Mouse (Mus musculus): ENCODE measurements around the gene Eif2b3. TPM values are rescaled to one million over a fixed set of nuclear protein-coding genes. Genes with fewer than 3 reads are reported as not detected.

The Eif2b3 gene
- 4.5 and 6.2 TPM in 2 replicates for polyA plus RNA-seq (2012)

DNA sequence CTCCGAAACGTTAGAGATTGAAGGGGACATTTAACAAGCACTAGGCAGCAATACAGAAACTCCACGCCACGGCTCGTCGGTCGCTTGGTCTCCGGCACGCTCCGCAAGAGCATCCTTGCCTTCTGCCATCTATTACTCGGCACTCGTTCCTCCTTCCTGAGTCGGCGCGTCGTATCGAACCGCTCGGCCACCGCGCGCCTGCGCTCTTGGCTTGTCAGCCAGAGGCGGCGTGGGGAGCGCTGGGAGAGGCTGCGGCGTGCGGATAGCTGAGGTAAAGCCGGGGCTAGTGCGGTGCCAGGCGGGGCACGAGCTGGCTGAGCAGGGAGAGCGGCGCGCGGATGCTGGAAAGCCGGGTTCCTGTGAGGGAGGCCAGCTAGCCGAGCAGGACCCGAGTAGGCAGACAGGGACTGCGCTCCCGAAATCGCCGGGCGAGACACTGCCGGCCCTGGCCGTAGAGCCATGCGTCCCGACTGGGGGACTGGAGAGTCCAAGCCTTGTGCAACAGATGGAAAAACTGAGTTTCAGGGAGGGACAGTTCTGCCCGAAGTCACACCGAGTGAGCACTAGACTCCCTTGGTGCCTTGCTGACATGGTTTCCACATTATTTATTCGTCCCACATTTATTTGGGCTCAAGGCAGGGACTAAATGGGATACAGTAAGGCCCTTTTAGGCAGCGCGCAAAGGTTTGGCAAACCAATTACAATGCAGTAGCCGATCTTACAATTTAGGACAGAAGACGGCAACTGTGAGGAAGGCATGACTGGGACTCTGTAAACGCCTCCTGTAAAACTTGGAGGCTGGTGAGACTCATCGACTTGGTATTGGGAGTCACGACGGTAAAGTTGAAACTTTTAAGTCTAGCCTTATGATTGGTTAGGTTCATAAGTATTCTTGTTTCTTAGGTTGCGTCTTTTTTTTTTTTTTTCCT lies at the start of gene Eif2b3:
Eif2b3 (plus strand) TSS at position 197 of the 929 bp plus-strand sequence.
- no peak for TF ChIP-seq GATA1 (IDR thresholded peaks at IDR 0.05; ENCODE audit: low read length)

DNA sequence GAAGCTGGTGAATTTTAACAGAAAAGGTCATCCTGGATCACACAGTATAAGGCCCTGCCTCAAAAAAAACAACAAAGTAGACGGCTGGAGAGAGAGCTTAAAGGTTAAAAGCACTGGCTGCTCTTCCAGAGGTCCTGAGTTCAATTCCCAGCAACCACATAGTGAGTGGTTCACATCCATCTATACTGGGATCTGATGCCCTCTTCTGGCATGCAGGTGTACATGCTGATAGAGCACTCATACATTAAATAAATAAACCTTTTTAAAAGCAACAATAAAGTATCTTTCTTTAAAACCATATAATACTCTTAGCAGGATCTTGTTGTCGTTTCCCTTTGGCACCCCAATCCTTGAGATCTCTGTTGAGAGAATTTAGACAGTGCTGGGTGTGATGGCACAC lies 42.7 kb upstream of the Eif2b3 start:
- TF ChIP-seq GATA1 (IDR thresholded peaks at IDR 0.05; ENCODE audit: low read length) = no peak

DNA sequence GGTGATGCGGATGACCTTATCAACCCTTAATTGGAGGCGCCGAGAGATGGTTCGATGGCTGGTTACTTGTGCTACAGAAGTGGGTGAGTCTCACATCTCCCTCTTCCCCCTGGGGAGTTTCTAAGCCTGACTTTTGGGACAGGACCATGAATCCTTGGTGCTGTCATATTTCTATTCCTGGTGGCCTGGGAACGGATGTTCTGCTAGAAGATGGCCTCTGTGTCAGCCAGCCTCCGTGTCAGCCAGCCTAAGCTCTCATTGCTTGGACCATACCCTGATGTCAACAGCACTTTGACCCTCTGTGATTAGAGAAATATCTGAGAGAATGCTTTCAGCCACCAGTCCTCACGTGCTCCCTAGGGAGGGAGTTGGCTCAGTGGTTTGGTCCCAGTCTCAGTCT lies 33.5 kb upstream of the Eif2b3 start:
- no peak for TF ChIP-seq GATA1 (IDR thresholded peaks at IDR 0.05; ENCODE audit: low read length)

DNA sequence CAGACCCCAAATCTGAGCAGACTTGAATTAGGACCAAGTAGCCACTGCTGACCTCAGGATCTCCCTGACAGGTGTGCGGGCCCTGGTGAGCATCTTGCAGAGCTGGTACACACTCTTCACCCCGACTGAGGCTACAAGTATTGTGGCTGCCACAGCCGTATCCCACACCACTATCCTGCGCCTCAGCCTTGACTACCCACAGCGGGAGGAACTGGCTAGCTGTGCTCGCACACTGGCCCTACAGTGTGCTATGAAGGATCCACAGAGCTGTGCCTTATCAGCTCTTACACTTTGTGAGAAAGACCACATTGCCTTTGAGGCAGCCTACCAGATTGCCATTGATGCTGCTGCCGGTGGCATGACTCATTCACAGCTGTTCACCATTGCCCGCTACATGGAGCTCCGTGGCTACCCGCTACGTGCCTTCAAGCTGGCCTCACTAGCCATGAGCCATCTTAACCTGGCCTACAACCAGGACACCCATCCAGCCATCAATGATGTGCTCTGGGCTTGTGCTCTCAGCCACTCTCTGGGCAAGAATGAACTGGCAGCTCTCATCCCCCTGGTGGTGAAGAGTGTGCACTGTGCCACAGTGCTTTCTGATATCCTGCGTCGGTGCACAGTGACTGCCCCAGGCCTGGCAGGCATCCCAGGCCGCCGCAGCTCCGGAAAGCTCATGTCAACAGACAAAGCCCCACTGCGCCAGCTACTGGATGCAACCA lies 32.6 kb upstream of the Eif2b3 start:
- TF ChIP-seq GATA1 (IDR thresholded peaks at IDR 0.05; ENCODE audit: low read length) = no peak

DNA sequence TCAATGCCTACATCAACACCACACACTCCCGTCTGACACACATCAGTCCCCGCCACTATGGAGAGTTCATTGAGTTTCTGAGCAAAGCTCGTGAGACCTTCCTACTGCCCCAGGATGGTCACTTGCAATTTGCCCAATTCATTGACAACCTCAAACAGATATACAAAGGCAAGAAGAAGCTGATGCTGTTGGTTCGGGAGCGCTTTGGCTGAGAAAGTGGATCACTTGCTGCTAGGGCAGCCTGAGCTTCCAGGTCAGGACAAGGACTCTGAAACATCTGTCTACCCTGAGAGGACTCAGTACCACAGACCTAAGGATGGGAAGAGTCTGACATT lies 32.1 kb upstream of the Eif2b3 start:
- no peak for TF ChIP-seq GATA1 (IDR thresholded peaks at IDR 0.05; ENCODE audit: low read length)

DNA sequence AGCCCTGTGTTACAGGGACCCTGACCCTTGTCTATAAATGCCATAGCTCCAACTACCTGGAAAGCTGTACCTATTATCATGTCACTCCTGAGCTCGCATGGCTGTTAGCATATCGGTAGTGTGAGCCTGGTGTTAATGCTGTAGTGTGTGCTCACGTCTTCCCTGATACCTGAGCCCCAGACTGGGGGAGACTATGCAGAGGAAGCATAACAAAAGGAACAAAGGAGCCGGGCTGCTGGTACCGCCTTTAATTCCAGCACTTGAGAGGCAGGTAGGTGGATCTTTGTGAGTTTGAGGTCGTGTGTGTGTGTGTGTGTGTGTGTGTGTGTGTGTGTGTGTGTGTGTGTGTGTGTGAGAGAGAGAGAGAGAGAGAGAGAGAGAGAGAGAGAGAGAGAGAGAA lies 29.5 kb upstream of the Eif2b3 start:
- TF ChIP-seq GATA1 (IDR thresholded peaks at IDR 0.05; ENCODE audit: low read length) = no peak

DNA sequence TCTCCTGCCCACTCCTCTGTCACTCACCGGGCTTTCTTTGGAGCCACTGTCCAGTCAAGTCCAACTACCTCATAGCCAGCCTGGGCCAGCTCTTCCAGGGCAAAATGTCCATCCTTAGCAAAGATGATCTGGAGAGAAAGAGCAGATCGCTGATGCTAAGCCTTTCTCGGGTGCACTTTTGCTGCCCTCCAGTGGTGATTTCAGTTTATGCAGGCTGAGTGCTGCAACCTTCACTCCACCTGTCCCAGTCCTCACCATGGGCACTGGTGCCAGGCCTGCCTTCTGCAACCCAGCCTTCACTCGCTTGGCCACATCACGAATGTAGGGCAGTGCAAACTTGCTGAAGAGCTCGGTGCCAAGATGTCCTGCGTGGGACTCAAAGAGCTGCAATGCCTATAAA lies 27.8 kb upstream of the Eif2b3 start:
- TF ChIP-seq GATA1 (IDR thresholded peaks at IDR 0.05; ENCODE audit: low read length) = no peak

DNA sequence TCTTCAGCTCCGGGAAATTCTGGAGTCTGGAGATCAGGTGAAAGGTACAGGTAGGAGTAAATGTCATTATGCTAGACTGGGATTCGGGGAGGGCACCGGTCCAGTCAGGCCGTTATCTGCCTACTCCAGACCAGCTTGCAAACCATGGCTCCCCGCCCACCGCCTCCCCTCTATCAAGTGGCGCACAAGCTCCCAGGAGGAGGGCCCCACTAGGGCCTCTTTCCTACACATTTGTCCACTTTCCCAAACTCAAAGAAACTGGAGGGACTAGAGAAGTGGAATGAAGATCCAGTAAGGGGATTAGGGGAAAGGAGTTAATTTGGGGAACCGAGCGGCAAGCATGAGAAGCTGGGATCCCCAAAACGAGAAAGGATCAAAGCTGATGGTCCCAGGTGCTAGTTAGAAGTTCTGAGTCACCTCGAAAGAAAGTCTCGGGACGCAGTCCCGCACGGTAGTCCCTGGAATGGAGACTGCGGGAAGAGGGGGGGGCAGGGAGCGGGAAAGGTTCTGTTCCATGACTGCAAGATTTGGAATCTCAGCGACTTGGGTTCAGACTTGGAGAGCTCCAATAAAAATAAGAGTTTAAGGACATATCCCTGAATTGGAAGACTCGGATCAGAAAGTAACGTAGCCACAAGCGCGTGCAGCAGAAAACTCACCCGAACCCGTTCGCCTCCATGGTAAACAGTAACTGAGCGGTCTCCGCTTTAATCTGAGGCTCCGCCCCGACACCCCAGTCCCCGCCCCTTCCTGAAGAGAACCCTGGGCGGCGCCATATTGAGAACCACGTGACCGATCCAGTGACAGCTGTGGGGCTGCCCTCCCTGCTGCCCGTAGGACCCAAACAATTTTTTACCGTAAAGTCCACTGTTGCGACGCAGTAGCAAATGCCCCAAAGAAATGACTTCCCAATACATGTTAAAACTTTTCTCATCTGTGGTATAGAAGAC lies 25.3 kb upstream of the Eif2b3 start, which contains the start of gene Urod:
Urod (minus strand) TSS at position 742 of the 950 bp plus-strand sequence.
- TF ChIP-seq GATA1 (IDR thresholded peaks at IDR 0.05; ENCODE audit: low read length) = no peak

DNA sequence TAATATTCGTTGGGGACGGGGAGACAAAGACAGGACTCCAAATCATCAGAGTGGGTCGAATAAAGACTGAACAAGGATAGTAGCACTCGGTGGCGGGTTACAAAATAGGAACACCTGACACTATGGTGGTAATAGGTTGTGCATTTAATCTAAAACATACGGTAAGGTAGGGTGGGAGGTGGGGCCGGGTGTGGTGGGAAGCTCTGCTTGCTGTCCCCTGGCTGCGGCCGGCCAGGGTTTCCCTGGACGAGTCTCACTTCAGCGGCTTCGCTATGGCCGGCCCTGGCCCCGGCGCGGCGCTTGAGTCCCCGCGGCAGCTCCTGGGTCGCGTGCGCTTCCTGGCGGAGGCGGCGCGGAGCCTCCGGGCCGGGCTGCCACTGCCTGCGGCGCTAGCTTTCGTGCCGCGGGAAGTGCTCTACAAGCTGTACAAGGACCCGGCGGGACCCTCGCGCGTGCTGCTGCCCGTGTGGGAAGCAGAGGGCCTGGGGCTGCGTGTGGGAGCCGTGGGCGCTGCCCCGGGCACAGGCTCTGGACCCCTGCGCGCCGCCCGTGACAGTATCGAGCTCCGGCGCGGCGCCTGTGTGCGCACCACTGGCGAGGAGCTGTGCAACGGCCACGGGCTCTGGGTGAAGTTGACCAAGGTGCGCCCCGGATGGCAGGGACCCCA lies 23.9 kb upstream of the Eif2b3 start, which contains the start of gene Hectd3:
Hectd3 (plus strand) TSS at position 187 of the 667 bp plus-strand sequence.
- no peak for TF ChIP-seq GATA1 (IDR thresholded peaks at IDR 0.05; ENCODE audit: low read length)

DNA sequence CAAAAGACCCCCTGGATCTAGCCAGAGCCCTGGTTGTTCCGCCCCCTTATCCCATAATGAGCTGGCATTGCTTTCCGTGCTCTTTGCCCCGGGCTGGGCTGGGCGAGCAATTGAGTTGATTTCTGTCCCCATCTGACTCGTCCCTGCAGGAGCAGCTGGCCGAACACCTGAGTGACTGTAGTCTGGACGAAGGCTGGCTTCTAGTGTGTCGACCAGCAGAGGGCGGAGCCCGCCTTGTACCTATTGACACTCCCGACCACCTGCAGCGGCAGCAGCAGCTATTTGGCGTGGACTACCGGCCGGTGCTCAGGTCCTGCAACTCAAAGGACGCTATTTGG lies 23.4 kb upstream of the Eif2b3 start:
- no peak for TF ChIP-seq GATA1 (IDR thresholded peaks at IDR 0.05; ENCODE audit: low read length)

DNA sequence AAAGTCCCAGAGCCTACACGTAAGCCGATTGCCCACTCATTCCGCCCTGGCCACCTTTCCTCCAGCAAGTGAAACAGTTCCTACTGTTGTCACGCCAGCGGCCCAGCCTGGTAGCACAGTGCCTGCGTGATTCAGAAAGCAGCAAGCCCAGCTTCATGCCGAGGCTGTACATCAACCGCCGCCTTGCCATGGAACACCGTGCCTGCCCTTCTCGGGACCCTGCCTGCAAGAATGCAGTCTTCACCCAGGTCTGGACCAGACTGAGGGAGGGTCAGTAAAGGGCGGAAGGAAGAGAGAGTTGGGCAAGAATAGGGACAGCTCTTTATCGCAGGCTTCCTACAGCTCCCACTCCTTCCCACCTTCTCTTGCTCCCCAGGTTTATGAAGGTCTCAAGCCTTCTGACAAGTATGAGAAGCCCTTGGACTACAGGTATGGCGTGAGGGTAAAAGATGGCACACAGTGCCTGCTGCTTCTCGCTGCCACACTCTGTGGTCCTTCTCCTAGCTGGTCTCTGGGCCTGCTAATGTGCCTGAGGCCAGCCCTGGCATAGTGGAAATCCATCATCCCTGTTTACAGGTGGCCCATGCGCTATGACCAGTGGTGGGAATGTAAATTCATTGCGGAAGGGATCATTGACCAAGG lies 19.6 kb upstream of the Eif2b3 start:
- TF ChIP-seq GATA1 (IDR thresholded peaks at IDR 0.05; ENCODE audit: low read length) = no peak

DNA sequence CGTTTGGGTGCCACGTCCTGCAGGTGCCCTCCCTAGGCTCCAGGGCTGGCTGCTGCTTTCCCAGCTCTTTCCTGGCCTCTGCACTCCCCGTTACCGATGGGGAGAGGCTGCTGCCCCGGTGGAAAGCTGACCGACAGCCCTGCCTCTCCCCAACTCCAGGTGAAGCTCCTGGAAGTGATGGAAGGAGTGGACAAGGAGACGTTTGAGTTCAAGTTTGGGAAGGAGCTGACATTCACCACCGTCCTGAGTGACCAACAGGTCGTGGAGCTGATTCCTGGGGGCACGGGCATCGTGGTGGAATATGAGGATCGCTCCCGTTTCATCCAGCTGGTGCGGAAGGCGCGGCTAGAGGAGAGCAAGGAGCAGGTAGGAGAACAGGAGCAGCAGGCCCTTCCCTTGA lies 17.2 kb upstream of the Eif2b3 start:
- TF ChIP-seq GATA1 (IDR thresholded peaks at IDR 0.05; ENCODE audit: low read length) = no peak

DNA sequence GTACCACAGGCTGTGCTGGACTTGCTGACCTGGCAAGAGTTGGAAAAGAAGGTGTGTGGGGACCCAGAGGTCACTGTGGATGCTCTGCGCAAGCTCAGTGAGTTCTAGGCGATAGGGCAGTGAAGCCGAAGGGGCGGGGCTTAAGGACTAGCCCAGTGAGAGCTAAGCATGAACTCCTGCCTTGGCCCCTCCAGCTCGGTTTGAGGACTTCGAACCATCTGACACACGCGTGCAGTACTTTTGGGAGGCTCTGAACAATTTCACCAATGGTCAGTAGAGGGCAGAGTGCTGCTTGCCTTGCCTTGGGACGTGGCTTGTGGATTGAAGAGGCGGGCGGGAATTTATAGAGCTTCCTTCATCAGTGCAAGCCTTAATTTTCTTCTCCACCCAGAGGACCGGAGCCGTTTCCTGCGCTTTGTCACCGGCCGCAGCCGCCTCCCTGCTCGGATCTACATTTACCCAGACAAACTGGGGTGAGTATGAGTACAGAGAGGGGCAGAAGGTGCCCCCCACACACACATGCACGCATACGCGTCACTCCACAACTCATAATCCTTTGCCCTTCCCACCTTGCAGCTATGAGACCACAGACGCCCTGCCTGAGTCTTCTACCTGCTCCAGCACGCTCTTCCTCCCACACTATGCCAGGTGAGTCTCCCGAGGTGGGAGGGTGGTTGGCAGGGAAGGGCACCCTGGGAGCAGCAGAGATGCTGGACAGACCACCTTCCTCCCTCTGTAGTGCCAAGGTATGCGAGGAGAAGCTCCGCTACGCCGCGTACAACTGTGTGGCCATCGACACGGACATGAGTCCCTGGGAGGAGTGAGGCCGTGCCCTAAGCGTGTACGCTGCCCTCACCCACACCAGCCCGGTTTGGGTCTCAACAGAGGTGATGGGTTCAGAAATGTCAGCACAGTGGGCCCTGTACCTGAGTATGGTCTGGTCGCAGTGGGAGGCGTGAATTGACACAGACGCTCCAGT lies 16.4 kb upstream of the Eif2b3 start:
- TF ChIP-seq GATA1 (IDR thresholded peaks at IDR 0.05; ENCODE audit: low read length) = no peak
